Mouse (Mus musculus) c-Kit-negative CD71-positive TER-119-positive erythroid progenitor cells, embryonic 14.5 days (primary cell): Measurements from ENCODE around the gene Stard5.

Experiments
- DNase-seq: peaks from one replicate; pipeline ENCODE4 v3.0.0-alpha.2; 2013; ENCODE audit warnings: low read depth, low spot score

Gene Stard5

GRCm38 (mm10) chr7:83631828-83632681 lies at the start of gene Stard5:
Gene Stard5 (plus strand): TSS chr7:83631959.
- DNase-seq: peak; percentile 78

- no peak for DNase-seq
These were observed 46.9 kb upstream of the Stard5 start, which contains the start of gene Tmc3 for GRCm38 (mm10) chr7:83584639-83585471. Gene Tmc3 (plus strand): TSS chr7:83584927.

GRCm38 (mm10) chr7:83594056-83594455 lies 37.7 kb upstream of the Stard5 start:
- DNase-seq: no peak

DNA sequence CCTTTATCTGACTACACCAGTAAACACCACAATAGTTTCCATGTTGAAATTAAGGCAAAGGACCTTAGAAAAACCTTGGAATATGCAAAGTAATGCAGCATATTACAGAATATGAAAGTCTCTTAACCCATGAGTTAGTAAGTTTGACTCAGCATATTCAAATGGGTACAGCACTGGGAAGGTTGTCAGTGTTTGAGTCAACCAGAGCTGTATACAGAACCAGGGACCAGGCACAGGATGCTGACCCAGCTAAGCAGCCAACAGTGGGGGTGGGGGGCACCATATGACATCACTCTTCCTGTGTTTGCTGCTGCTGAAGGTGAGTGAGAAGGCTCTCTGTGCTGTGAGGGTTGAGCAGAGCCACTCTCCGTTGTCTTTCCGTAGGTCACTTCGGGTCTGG lies 34.7 kb upstream of the Stard5 start:
- no peak for DNase-seq

- DNase-seq: no peak
These were observed 32.5 kb upstream of the Stard5 start for GRCm38 (mm10) chr7:83598997-83599912.

DNA sequence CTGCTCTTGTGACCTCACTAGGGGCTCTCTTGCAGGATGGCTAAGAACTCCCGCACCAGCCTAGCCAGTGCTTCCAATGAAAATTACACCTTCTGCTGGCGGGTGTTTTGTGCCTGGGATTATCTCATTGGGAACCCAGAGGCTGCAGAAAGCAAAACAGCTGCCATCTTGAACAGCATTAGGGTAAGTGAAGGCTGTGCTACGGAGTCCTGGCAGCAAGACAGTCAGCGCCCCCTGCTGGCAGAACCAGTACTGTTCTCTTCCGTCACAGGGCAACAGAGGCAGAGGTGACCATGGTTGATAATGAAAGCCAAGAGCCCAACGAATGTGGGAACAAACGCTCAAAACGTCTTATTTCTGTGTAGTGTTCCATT lies 31.9 kb upstream of the Stard5 start:
- DNase-seq: peak; percentile 13

GRCm38 (mm10) chr7:83604180-83604944 lies 27.4 kb upstream of the Stard5 start:
- no peak for DNase-seq

GRCm38 (mm10) chr7:83606796-83607195 lies 25.0 kb upstream of the Stard5 start:
- no peak for DNase-seq

DNA sequence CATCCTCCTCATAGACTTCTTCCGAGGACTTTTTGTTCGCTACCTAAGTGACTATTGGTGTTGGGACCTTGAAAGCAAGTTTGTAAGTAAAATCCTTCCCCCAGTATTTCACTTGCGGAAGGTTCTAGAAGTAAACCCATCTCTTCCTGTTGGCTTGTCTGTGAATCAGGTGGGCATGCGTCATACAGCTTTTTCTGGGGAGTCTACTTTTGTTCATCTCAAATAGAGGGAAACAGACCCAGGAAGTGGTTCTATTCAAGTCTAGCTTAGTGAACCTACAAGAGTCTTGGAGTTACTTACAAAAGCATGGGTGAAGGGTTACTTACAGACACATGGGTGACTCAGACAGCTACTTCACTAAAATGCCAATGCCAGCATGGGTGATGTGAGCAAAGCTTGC lies 21.9 kb upstream of the Stard5 start:
- DNase-seq: no peak

DNA sequence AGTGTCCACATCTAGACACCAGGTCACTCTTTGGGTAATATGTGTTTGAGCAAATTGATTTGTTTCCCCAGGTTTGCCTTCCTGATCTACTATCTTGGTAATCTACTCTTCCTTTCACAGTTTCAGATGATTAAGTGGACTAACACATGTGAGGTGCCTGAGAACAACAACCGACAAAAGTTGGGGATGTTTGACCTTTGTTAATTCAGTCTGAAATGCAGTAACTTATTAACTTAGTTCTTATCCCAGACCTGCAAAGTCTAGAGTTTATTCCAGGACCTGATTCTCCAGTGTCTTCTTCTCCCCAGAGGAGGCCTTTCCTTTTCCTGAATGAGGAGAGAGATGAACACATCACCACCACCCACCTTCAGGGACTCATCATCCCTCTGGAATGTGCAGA lies 19.9 kb upstream of the Stard5 start:
- DNase-seq: no peak

DNA sequence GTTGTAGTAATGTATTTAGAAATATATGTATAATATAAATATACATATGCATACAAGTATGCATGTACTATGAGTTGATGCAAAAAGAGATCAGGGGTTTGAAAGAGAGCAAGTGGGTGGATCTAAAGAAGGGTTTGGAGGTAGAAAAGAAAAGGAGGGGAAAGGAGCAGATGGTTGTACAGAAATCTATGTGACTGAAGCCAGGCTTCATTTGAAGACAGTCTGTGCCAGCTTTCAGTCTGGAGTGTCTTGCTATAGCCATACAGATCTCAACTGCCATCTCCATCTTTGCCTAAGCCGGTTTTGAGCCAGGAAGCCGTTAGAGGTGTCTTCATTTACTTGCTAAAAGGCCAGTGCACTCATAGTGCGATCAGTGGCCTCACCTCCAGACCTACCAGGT lies 16.5 kb upstream of the Stard5 start:
- DNase-seq: no peak

GRCm38 (mm10) chr7:83615815-83616214 lies 15.9 kb upstream of the Stard5 start:
- no peak for DNase-seq

- DNase-seq: no peak
These were observed 15.5 kb upstream of the Stard5 start for GRCm38 (mm10) chr7:83616268-83616667.

DNA sequence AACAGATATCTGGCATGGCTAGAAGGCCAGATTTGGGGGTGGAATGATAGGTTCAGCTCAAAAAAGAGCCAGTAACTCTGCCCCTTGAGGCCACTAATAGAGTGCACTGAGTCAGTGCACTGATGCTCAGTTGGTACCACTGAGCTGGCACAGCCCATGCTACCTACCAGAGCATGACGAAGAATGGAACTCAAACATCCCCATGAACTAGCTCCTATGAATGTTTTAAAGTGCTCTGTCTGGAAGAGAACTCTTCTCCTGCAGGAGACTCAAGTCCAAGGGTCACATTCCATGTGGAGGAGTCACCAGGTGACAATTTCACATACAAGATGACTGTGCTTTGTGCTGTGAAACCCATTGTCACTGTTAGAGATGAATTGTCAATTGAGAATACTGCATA lies 13.1 kb upstream of the Stard5 start:
- no peak for DNase-seq

GRCm38 (mm10) chr7:83622582-83622981 lies 9.2 kb upstream of the Stard5 start:
- no peak for DNase-seq

DNA sequence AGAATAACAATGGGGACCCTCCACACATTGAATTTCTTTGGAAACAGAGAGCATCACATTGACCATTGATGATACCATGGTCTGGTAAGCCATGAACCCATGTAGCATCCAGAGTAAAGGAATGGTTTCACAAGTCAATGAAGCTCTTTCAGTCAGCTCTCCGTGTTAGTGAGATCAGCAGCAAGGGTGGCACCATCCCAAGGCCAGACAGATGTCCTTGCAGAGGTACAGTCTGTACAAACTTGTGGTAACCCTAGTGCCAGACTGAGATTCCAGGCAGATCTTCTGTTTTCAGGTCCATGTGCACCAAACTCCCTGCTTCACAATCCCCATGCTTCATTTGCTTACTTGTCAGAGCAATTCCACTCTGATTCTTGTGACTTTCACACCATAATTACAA lies 7.7 kb upstream of the Stard5 start:
- DNase-seq: no peak

DNA sequence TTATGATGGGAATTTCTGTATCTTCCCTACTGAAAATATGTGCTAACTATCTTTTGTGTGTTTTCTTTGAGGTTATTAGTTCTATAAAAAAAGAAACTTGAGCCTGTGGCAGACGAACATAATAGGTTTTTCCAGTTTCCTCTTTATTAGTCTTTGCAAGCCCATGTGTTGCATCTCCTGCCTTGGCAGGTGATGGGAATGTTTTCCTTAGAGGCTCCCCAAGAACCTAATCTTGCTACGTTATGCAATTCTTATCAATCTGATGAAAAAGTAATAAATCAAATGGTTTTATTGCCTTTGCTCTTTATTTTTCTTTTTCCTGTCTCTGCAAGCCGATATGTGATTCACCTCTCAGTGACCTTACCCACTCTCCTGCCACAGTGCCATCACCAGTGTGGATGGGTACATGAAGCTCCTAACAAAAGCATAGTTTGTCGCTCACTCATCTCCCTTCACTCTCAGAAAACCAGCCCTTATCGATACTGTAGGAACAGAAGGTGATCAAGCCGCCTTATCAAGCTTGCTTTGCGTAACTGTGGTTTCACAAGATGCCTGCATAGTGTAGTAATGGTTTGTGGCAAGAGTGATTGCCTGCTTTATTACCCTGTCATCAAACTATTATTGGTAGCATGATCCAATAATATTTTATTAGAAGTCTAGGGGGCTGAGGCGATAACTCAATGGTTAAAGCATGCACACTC lies 5.1 kb upstream of the Stard5 start:
- DNase-seq: no peak

GRCm38 (mm10) chr7:83627369-83627768 lies 4.4 kb upstream of the Stard5 start:
- DNase-seq: no peak

GRCm38 (mm10) chr7:83631073-83631827 lies 509 bp upstream of the Stard5 start:
- DNase-seq: no peak
